Mouse (Mus musculus) liver, embryonic 14.5 days (tissue): Measurements from ENCODE around the gene Dguok.

Experiments
- CTCF ChIP-seq: IDR thresholded peaks from 2 replicates; pipeline ENCODE4 v1.5.1; 2016; ENCODE audit warnings: antibody characterized with exemption, low read depth, control low read depth
- EP300 ChIP-seq: IDR thresholded peaks from 2 replicates; pipeline ENCODE4 v1.6.1; 2016; ENCODE audit warnings: antibody characterized with exemption, low read depth

- TF ChIP-seq EP300 (no peak), CTCF (no peak)
Measured at GRCm38 (mm10) chr6:83478628-83479027, 28.1 kb downstream of the Dguok start.
